Mouse (Mus musculus) olfactory bulb, adult 2 months (tissue): ENCODE data around the gene Tirap.

ENCODE experiments used
- CTCF ChIP-seq: fragments of 200-500 bp; IDR thresholded peaks from 2 replicates; pipeline ENCODE4 v1.5.1; 2012; ENCODE audit warnings: low read depth, mild to moderate bottlenecking, low read length, moderate library complexity; ENCODE audit not compliant: insufficient read depth
- POLR2A ChIP-seq: fragments of 200-500 bp; IDR thresholded peaks from 2 replicates; pipeline ENCODE4 v1.6.1; 2012; ENCODE audit warnings: mild to moderate bottlenecking, low read depth, low read length, moderate library complexity; ENCODE audit not compliant: insufficient read depth

DNA sequence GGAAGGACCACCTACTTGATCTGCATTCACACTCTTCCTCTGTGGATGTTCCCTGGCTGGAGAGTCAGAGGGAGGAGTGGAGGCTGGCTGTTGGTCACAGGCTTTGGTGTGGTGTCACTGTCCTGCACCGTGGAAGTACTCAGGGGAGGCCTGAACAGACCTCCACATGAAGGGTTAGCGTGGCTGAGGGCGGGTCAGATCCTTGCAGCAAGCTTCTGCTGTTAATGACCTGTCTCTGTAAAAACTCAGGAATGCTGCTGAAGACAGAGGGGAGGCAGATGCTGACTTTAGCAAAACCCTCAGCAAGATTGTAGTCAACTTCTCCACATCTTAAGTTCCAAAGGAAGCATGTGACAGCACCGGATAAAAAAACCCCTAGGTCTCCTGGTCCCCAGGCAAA, 43.2 kb downstream of the Tirap start:
- TF ChIP-seq CTCF (no peak), POLR2A (no peak)
